ENCODE assay signal across 8 mouse cellular contexts in the genomic region with DNA sequence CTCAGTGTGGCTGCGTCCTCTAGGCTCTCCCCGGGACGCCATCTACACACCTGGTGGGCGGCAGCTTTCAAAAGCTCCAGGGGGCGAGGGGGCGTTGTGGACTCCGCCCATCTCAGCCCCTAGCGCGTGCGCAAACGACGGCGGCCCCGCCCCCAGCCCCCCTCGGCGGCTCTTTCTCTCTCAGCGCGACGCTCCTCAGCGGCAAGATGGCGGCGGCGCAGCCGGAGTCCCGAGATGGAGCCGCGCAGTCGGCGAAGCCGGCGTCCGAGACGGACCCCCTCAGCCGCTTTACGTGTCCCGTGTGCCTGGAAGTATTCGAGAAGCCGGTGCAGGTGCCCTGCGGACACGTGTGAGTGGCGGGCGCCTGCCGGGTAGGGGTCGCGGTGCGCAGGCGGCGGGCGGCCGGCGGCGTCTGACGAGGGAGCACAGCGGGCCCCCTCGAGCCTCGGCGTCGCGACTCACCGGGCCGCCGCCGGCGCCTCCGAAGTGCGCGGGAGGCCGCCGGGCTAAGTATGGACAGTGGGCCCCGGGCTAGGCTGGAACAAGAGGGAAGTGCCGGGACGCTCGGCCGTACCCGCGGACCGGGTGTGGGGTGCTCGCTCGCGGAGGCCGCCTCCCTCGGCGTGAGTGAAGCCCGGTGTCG. TPM values are rescaled to one million over a fixed set of nuclear protein-coding genes. Genes with fewer than 3 reads are reported as not detected.
A peak's percentile ranks its signal among the peaks of the same experiment; 100 is the strongest.
DNase-seq lines count a peak whose midpoint lies in the region; ATAC-seq and TF ChIP-seq lines count a peak whose summit lies in the region.

No protein-coding gene starts in this region.

- no peaks in the 10 kb centered on the region for H3K27me3 ChIP-seq in forebrain, embryonic 14.5 days (replicated peaks; ENCODE audit: control insufficient read depth, insufficient read depth, low read length)
- no peaks in the 10 kb centered on the region for H3K27me3 ChIP-seq in lung, embryonic 16.5 days (ENCODE audit: control insufficient read depth, insufficient read depth, low read depth, low read length)

- DNase-seq in ES-E14 (ENCODE audit: low read depth, low spot score): peak; percentile 85
- DNase-seq in forebrain, embryonic 14.5 days (ENCODE audit: low spot score): peak; percentile 92
- DNase-seq in heart, postnatal 14 days: peak; percentile 90 to 93
- peak; percentile 86 to 92 for DNase-seq in layer of hippocampus, adult 18-20 months (ENCODE audit: low spot score in 2 of 2)
- DNase-seq in ovary, postnatal 10 days (ENCODE audit: low spot score): peak; percentile 89
- peak; percentile 94 for DNase-seq in thymus, postnatal 0 days (ENCODE audit: low spot score)

- peak; percentile 67 for ATAC-seq in cerebellum, adult (ENCODE audit: insufficient number of reproducible peaks, low FRiP score, low TSS enrichment)
- ATAC-seq in forebrain, embryonic 14.5 days: peak; percentile 95
- peak; percentile 87 for ATAC-seq in lung, embryonic 16.5 days (ENCODE audit: low read depth)

- peak overlapping the region; percentile 87 to 95 for H3K4me3 ChIP-seq in ES-E14 (ENCODE audit: insufficient read depth in 1 of 2, low read depth in 1 of 2, low read length in 2 of 2, poor library complexity in 1 of 2, severe bottlenecking in 1 of 2)
- peak overlapping the region; percentile 99 for H3K4me3 ChIP-seq in forebrain, embryonic 14.5 days (ENCODE audit: low read depth, low read length)
- peak overlapping the region; percentile 91 for H3K4me3 ChIP-seq in lung, embryonic 16.5 days (ENCODE audit: low read length)

- in situ Hi-C loops in ES-E14 (cut with MboI; ENCODE audit: low sequenced_read_pairs in 2 of 2, unreplicated experiment in 2 of 2): no loop called here

- peaks cover 22% of the 10 kb centered on the region for H3K36me3 ChIP-seq in ES-E14 (ENCODE audit: control insufficient read depth, insufficient read depth, low read length, poor library complexity, severe bottlenecking)
- peaks cover 25% of the 10 kb centered on the region for H3K36me3 ChIP-seq in forebrain, embryonic 14.5 days (ENCODE audit: control insufficient read depth, insufficient read depth, low read length)
- peaks cover 2% of the 10 kb centered on the region; the same call in 1 of the 2 replicates for H3K36me3 ChIP-seq in lung, embryonic 16.5 days (ENCODE audit: control insufficient read depth, insufficient read depth, low read length)

- H3K4me2 ChIP-seq in forebrain, embryonic 14.5 days (ENCODE audit: low read length): peak overlapping the region; percentile 88
- H3K4me2 ChIP-seq in lung, embryonic 16.5 days (ENCODE audit: low read depth, low read length): peak overlapping the region; percentile 71

- intact Hi-C loops in heart, postnatal 14 days (cut with DNase I): no loop called here

- H3K4me1 ChIP-seq in ES-E14 (ENCODE audit: control insufficient read depth in 2 of 2, insufficient read depth in 2 of 2, low read length in 2 of 2, poor library complexity in 1 of 2): peaks cover 2 to 15% of the 10 kb centered on the region in 2 experiments; a peak in 2 of 4 replicates
- peaks cover 18% of the 10 kb centered on the region for H3K4me1 ChIP-seq in forebrain, embryonic 14.5 days (ENCODE audit: control insufficient read depth, insufficient read depth, low read length)
- H3K4me1 ChIP-seq in lung, embryonic 16.5 days (replicated peaks; ENCODE audit: control insufficient read depth, insufficient read depth, low read length): peaks cover 32% of the 10 kb centered on the region

- H3K27ac ChIP-seq in ES-E14 (ENCODE audit: insufficient read depth, low read depth, low read length, poor library complexity, severe bottlenecking): peak overlapping the region; percentile 64
- peak overlapping the region; percentile 85 for H3K27ac ChIP-seq in forebrain, embryonic 14.5 days (ENCODE audit: low read depth, low read length)
- peak overlapping the region; percentile 83 for H3K27ac ChIP-seq in lung, embryonic 16.5 days (ENCODE audit: low read length)

- WGBS in forebrain, embryonic 14.5 days: under 1% methylated on average over 79 of the region's 85 CpGs
- WGBS in lung, embryonic 16.5 days: under 1% methylated on average over 85 of the region's 85 CpGs

- H3K9me3 ChIP-seq in ES-E14 (ENCODE audit: control insufficient read depth, insufficient read depth, low read depth, low read length): no peaks in the 10 kb centered on the region
- H3K9me3 ChIP-seq in forebrain, embryonic 14.5 days (replicated peaks; ENCODE audit: control insufficient read depth, low read length): no peaks in the 10 kb centered on the region
- H3K9me3 ChIP-seq in lung, embryonic 16.5 days (ENCODE audit: control insufficient read depth, low read length): no peaks in the 10 kb centered on the region

- peak overlapping the region; percentile 90 for H3K9ac ChIP-seq in ES-E14 (ENCODE audit: insufficient read depth, low read depth, low read length, poor library complexity, severe bottlenecking)
- H3K9ac ChIP-seq in forebrain, embryonic 14.5 days (ENCODE audit: low read length): peak overlapping the region; percentile 95
- peak overlapping the region; percentile 93 for H3K9ac ChIP-seq in lung, embryonic 16.5 days (ENCODE audit: low read length)

TF ChIP-seq in ES-E14, 5 proteins besides CTCF, POLR2A, EP300 and RAD21:
- no peak for TF ChIP-seq ZC3H11A (IDR thresholded peaks at IDR 0.05; ENCODE audit: borderline replicate concordance, low read depth, low read length)
- TF ChIP-seq HCFC1 (IDR thresholded peaks at IDR 0.05; ENCODE audit: borderline replicate concordance, insufficient read depth, low read length): no peak
- TF ChIP-seq ZNF384 (IDR thresholded peaks at IDR 0.05; ENCODE audit: low read depth, low read length): no peak
- no peak for TF ChIP-seq MAFK (IDR thresholded peaks at IDR 0.05; ENCODE audit: insufficient read depth, low read depth, low read length)
- TF ChIP-seq CHD2 (IDR thresholded peaks at IDR 0.05; ENCODE audit: low read depth, low read length): no peak

RNA-seq across cellular contexts. Expression of a gene that starts 10.7 kb away (rescaled TPM):
- total RNA-seq in ES-E14 (2012; rRNA removed): 10.0 and 11.0 TPM in 2 replicates
- 22.1 and 32.1 TPM in 2 replicates for polyA plus RNA-seq in forebrain, embryonic 14.5 days (2014; fragmentation: Nextera tagmentation; extraction: Ambion mirVana)
- 10 to 100 TPM; 18.2 to 20.9 TPM for total RNA-seq in heart, postnatal 14 days (2021)
- total RNA-seq in layer of hippocampus, adult 18-20 months (2021): 10 to 100 TPM; 81.6 to 89.6 TPM
- polyA plus RNA-seq in lung, embryonic 16.5 days (2015; fragmentation: Nextera tagmentation; extraction: Ambion mirVana): 14.8 and 16.2 TPM in 2 replicates
- polyA plus RNA-seq in thymus, postnatal 0 days (2015; fragmentation: Nextera tagmentation; extraction: Ambion mirVana): 17.8 and 19.4 TPM in 2 replicates

RNA-seq across cellular contexts. Expression of a gene that starts 10.9 kb away (rescaled TPM):
- total RNA-seq in ES-E14 (2012; rRNA removed): 39.3 and 48.1 TPM in 2 replicates
- 150 and 151 TPM in 2 replicates for polyA plus RNA-seq in forebrain, embryonic 14.5 days (2014; fragmentation: Nextera tagmentation; extraction: Ambion mirVana)
- 10 to 100 TPM; 50.7 to 52.1 TPM for total RNA-seq in heart, postnatal 14 days (2021)
- total RNA-seq in layer of hippocampus, adult 18-20 months (2021): 10 to 100 TPM; 51.4 to 54.6 TPM
- polyA plus RNA-seq in lung, embryonic 16.5 days (2015; fragmentation: Nextera tagmentation; extraction: Ambion mirVana): 101 and 113 TPM in 2 replicates
- 138 and 145 TPM in 2 replicates for polyA plus RNA-seq in thymus, postnatal 0 days (2015; fragmentation: Nextera tagmentation; extraction: Ambion mirVana)

RNA-seq across cellular contexts. Expression of a gene that starts 34.6 kb away (rescaled TPM):
- 1.4 and 3.4 TPM in 2 replicates for total RNA-seq in ES-E14 (2012; rRNA removed)
- 3.0 and 5.0 TPM in 2 replicates for polyA plus RNA-seq in forebrain, embryonic 14.5 days (2014; fragmentation: Nextera tagmentation; extraction: Ambion mirVana)
- 1 to 10 TPM; 3.0 to 3.1 TPM for total RNA-seq in heart, postnatal 14 days (2021)
- total RNA-seq in layer of hippocampus, adult 18-20 months (2021): under 1 TPM; 0.32 to 0.53 TPM
- polyA plus RNA-seq in lung, embryonic 16.5 days (2015; fragmentation: Nextera tagmentation; extraction: Ambion mirVana): 120 and 130 TPM in 2 replicates
- polyA plus RNA-seq in thymus, postnatal 0 days (2015; fragmentation: Nextera tagmentation; extraction: Ambion mirVana): 2.6 and 3.6 TPM in 2 replicates

Comparison
In these comparisons a context has a peak if more than half of its experiments do, and no peak if none do; other contexts are left out.
1. Peak in every context shown above with its lines: DNase-seq, ATAC-seq, H3K4me3 ChIP-seq and H3K27ac ChIP-seq.